Mouse (Mus musculus): ENCODE results near the gene Gng2. TPM values are rescaled to one million over a fixed set of nuclear protein-coding genes. Genes with fewer than 3 reads are reported as not detected.
A peak's percentile ranks its signal among the peaks of the same experiment; 100 is the strongest.

Gene Gng2
- polyA plus RNA-seq, 2 experiments from 2014 or later = 66.2 to 77.1 TPM

DNA sequence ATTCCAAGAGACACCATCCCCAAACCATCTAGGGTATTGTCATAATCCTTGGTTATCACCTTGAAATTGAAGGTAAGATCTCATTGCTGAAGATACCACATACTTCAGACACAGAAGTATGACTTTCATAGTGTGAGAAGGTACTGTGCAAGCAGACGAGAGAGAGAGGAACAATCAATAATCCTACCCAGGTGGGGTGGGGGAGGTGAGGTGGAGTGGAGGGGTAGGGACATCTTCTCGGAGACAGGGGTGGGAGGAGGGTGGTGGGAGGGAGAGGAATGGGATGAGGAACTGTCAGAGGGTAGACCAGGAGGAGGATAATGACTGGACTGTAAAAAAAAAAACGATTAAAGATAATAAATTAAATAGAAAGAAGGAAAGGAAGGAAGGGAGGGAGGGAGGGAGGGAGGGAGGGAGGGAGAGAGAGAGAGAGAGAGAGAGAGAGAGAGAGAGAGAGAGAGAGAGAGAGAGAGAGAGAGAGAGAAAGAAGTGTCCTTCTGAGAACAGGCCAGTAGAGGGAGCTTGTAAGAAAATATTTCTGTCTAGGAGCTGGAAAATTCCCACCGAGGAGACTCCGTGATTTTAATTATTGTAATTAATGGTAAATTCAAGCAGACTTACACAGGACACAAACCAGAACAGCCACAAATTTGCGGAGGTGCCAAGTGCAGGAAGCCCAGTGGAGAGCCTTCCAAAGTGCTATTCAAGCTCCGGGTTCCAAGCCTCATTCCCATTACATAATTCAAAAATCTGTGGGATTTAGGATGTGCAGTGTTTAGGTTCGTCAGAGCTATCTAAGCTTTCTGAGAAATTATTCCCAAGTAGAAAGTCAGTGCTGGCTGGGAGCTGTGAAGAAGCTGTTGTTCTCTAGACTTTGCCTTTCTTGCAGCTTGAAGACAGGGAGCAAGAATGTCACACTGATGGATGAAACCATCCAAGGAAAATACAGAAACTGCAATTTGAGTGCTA, 118.3 kb downstream of the Gng2 start:
- no peak for ATAC-seq

GRCm38 (mm10) chr14:19858279-19858678, 119.1 kb downstream of the Gng2 start:
- ATAC-seq = no peak

GRCm38 (mm10) chr14:19853471-19853870, 124.0 kb downstream of the Gng2 start:
- ATAC-seq = no peak

DNA sequence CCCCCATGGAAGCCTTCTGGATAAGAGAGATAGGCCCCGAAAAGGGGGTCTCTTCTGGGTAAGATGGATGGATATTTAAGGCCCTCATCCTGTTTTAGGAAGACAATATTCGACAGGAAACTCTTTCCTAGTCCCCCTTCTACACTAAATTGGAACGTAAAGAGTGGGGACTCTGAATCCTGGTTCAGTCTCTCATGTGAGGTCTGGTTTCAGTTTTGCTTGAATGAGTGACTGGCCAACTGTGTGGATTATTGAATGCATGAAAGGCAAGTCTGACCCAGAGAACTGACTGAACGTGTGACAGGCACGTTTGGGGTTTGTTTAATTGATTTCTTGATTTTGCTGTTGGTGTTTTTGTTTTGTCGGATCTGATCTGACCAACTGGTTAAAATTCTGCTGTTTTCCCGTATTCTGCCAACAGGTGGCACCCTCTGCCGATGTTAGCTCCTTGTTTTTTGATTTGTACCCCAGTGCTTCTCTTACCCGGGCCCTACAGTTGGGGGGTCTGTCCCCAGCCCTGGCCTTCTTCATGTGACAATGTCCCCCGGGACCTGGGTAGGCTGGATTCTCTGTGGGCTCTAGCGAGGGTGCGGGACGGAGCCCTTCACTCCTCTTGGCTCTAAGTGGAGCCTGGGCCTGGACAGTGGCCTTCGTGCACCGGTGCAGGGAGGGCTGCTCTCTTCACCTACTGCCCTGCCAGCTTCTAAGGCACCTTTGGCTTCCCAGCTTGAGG, 137.7 kb downstream of the Gng2 start:
- peak; percentile 57 for ATAC-seq

DNA sequence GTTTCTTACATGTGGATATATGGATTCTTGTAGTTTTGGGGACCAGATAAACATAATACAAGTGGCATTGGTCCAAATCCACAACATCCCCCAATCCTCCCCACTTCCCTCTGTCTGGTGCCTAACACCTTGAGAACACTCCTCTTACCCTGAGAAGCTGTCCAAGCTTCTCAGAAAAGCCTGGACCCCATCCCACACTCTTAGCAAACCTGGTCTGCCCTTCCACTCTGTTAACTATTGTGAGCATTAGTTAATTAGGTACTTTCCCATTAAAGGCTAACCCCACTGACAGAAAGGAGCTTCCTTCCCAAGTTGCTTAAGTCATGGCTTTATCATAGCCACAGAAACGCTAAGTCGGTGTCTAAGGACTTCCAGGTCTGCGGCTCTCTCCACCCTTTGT, 141.1 kb downstream of the Gng2 start:
- no peak for ATAC-seq

DNA sequence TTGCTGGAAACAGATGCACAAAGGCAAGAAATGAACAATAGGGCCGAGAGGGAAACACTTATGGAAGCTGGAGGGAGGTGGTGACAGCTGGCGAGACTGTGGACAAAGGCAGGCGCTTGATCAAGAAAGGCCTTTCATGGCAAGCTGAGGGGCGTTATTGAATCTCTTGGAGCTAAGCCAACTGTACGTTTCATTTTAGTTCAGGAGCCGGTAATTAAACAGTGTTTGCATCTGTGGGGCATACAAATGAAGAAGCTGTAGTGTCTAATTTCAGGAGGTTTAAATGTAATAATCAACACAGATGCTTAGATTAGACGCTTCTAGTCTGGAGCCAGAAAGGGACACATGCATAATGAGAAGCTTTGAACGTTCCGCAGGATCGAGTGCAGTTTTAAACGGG, 151.9 kb downstream of the Gng2 start:
- ATAC-seq = no peak

DNA sequence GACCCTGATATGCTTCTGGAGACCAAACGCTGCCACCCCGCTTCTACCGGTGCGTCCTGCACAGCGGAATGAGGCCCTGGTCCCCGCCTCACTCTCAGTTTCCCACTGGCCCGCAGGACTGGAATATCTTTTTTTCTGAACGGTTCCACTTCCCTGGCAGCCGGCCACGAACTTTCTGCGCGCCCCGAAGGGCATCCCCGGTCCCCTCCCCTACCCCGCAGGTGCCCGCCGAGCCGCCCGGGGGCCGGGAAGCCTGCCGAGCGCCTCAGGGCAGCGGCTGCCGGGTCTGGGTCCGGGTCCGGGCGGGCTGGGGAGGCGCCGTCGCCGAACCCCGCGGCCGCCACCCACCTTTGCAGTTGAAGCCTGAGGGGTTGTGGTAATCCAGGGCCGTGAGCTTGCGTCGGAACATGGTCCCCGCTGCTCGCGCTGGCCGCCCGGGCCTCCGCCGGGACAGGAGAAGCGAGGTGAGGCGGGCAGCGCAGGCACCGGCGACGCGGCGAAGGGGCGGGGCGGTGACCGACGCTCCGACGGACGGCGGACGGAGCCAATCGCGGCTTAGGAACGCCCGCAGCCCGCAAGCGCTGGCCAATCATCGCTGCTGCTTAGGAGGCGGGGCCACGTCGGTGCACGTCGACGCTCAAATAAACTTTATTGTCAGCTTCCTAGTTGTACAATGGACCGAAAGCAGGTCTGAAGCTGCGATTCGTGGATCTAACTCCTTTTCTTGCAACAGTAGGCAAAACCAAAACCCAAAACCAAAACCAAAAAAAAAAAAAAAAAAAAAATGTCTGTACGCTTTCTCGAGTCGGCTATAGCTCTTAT, 153.9 kb downstream of the Gng2 start, which contains the start of gene Rtraf:
Gene Rtraf, minus strand, starts transcription at position 504 of the 822 bp plus-strand sequence.
- ATAC-seq = peak; percentile 97

Other genes with a start within 250 kb of the Gng2 start
- gene Nid2, start 226.4 kb downstream of the Gng2 start, polyA plus RNA-seq (2017; shearing (Covaris generic)) = 1 to 10 TPM; 1.1 to 2.9 TPM
- 100 to 1,000 TPM; 142 to 157 TPM for gene Rtraf, start 153.8 kb downstream of the Gng2 start, polyA plus RNA-seq (2017; shearing (Covaris generic))
- gene Saysd1, start 160.9 kb upstream of the Gng2 start, polyA plus RNA-seq (2017; shearing (Covaris generic)) = 10 to 100 TPM; 23.7 to 37.7 TPM
- gene Kcnk5, start 204.2 kb upstream of the Gng2 start, polyA plus RNA-seq (2017; shearing (Covaris generic)) = 1 to 10 TPM; 3.6 to 4.4 TPM